In genomic region chr19:5810840-5811563, GRCm38 (mm10) we compare ENCODE assay signal across 8 mouse cellular contexts. TPM values are rescaled to one million over a fixed set of nuclear protein-coding genes. Genes with fewer than 3 reads are reported as not detected.
DNase-seq lines count a peak whose midpoint lies in the region; ATAC-seq lines count a peak whose summit lies in the region.

No protein-coding gene starts in this region.

- DNase-seq in heart, embryonic 10.5 days (ENCODE audit: low spot score): no peak
- no peak for DNase-seq in heart, postnatal 25 days (ENCODE audit: low spot score)
- DNase-seq in adrenal gland, postnatal 14 days: peak; percentile 76
- DNase-seq in hindbrain, embryonic 11.5 days (ENCODE audit: low spot score): no peak
- DNase-seq in urinary bladder, postnatal 25 days (ENCODE audit: low spot score): no peak

- no peak for ATAC-seq in hindbrain, embryonic 11.5 days (ENCODE audit: low FRiP score)
- no peak for ATAC-seq in midbrain, embryonic 13.5 days
- no peak for ATAC-seq in monocyte, adult 5-6 weeks (replicated peaks; ENCODE audit: insufficient number of reproducible peaks, low FRiP score, low TSS enrichment, poor library complexity, severe bottlenecking)
- ATAC-seq in activated CD4-positive, CD25-positive, alpha-beta regulatory T cell, adult 4 months: no peak

- H3K4me1 ChIP-seq in heart, embryonic 10.5 days: peaks cover 83% of the 10 kb centered on the region
- peaks cover 21% of the 10 kb centered on the region for H3K4me1 ChIP-seq in hindbrain, embryonic 11.5 days (replicated peaks; ENCODE audit: control insufficient read depth, insufficient read depth, low read length)
- peaks cover 57% of the 10 kb centered on the region for H3K4me1 ChIP-seq in midbrain, embryonic 13.5 days (replicated peaks)

- 62% methylated on average over 9 of the region's 9 CpGs for WGBS in heart, embryonic 10.5 days
- 74% methylated on average over 9 of the region's 9 CpGs for WGBS in hindbrain, embryonic 11.5 days
- WGBS in midbrain, embryonic 13.5 days: 85% methylated on average over 9 of the region's 9 CpGs

- intact Hi-C loops in heart, postnatal 25 days (cut with DNase I): no loop called here

- H3K4me2 ChIP-seq in hindbrain, embryonic 11.5 days (replicated peaks; ENCODE audit: low read depth, low read length): no peak overlapping the region
- no peak overlapping the region for H3K4me2 ChIP-seq in midbrain, embryonic 13.5 days (replicated peaks)

- peak overlapping the region; percentile 92 for H3K27ac ChIP-seq in heart, embryonic 10.5 days
- peak overlapping the region; percentile 68 for H3K27ac ChIP-seq in hindbrain, embryonic 11.5 days (ENCODE audit: low read depth, low read length)
- H3K27ac ChIP-seq in midbrain, embryonic 13.5 days: peak overlapping the region; percentile 94

- no peaks in the 10 kb centered on the region for H3K36me3 ChIP-seq in heart, embryonic 10.5 days
- no peaks in the 10 kb centered on the region for H3K36me3 ChIP-seq in hindbrain, embryonic 11.5 days (ENCODE audit: control insufficient read depth, insufficient read depth, low read length)
- H3K36me3 ChIP-seq in midbrain, embryonic 13.5 days: no peaks in the 10 kb centered on the region

- no peaks in the 10 kb centered on the region for H3K27me3 ChIP-seq in heart, embryonic 10.5 days (ENCODE audit: insufficient read depth, poor library complexity, severe bottlenecking)
- no peaks in the 10 kb centered on the region for H3K27me3 ChIP-seq in hindbrain, embryonic 11.5 days (ENCODE audit: control insufficient read depth, insufficient read depth, low read length)
- no peaks in the 10 kb centered on the region for H3K27me3 ChIP-seq in midbrain, embryonic 13.5 days

- peak overlapping the region; percentile 39 for H3K4me3 ChIP-seq in heart, embryonic 10.5 days
- no peak overlapping the region for H3K4me3 ChIP-seq in hindbrain, embryonic 11.5 days (ENCODE audit: low read depth, low read length)
- no peak overlapping the region for H3K4me3 ChIP-seq in midbrain, embryonic 13.5 days (replicated peaks)

- no peaks in the 10 kb centered on the region for H3K9me3 ChIP-seq in heart, embryonic 10.5 days
- H3K9me3 ChIP-seq in hindbrain, embryonic 11.5 days (ENCODE audit: control insufficient read depth, low read length): no peaks in the 10 kb centered on the region
- H3K9me3 ChIP-seq in midbrain, embryonic 13.5 days: no peaks in the 10 kb centered on the region

- H3K9ac ChIP-seq in hindbrain, embryonic 11.5 days (ENCODE audit: low read depth, low read length): no peak overlapping the region
- H3K9ac ChIP-seq in midbrain, embryonic 13.5 days (replicated peaks): 0 out of 2 replicates have a peak overlapping the region, but pooled peaks have one; percentile 6

RNA-seq across cellular contexts. Expression of gene Scyl1, which starts 39.8 kb away (rescaled TPM):
- polyA plus RNA-seq in heart, embryonic 10.5 days (2016; fragmentation: Nextera tagmentation; extraction: Ambion mirVana): 74.4 and 75.2 TPM in 2 replicates
- 10 to 100 TPM; 63.5 to 64.1 TPM for total RNA-seq in heart, postnatal 25 days (2021)
- 87.4 and 92.1 TPM in 2 replicates for total RNA-seq in adrenal gland, postnatal 14 days (2021)
- 47.2 and 55.7 TPM in 2 replicates for polyA plus RNA-seq in hindbrain, embryonic 11.5 days (2014; fragmentation: Nextera tagmentation; extraction: Ambion mirVana)
- polyA plus RNA-seq in midbrain, embryonic 13.5 days (2015; fragmentation: Nextera tagmentation; extraction: Ambion mirVana): 64.9 and 70.0 TPM in 2 replicates
- total RNA-seq in monocyte, adult 5-6 weeks (2017): 37.3 to 55.9 TPM (median 44.9 TPM) in 3 replicates
- 10 to 100 TPM in 1 of 2 experiments, 1 to 10 TPM in 1; 8.4 to 16.8 TPM for polyA plus RNA-seq in activated CD4-positive, CD25-positive, alpha-beta regulatory T cell, adult 4 months (2017; shearing (Covaris generic))
